Mouse (Mus musculus) kidney, embryonic 16.5 days (tissue): ENCODE measurements around the gene Enho. TPM values are rescaled to one million over a fixed set of nuclear protein-coding genes. Genes with fewer than 3 reads are reported as not detected.

Experiments used
- ATAC-seq: fragments of 200-750 bp; cut with Nextera tagmentation; 2 replicates; pipeline ENCODE4 v1.8.0; 2017; ENCODE audit warnings: moderate TSS enrichment; ENCODE audit not compliant: low FRiP score, low TSS enrichment
- H3K27ac ChIP-seq: fragments of 300-500 bp; sonication (generic); 2 replicates; pipeline ENCODE4 v1.5.1; 2014; ENCODE audit warnings: low read length
- H3K27me3 ChIP-seq: fragments of 300-500 bp; sonication (generic); 2 replicates; pipeline ENCODE4 v1.6.1; 2014; ENCODE audit warnings: low read length, control low read depth, mixed read lengths; ENCODE audit not compliant: insufficient read depth
- H3K36me3 ChIP-seq: fragments of 300-500 bp; sonication (generic); 2 replicates; pipeline ENCODE4 v1.6.1; 2014; ENCODE audit warnings: low read length, control low read depth, mixed read lengths; ENCODE audit not compliant: insufficient read depth
- H3K4me1 ChIP-seq: fragments of 300-500 bp; sonication (generic); 2 replicates; pipeline ENCODE4 v1.6.1; 2014; ENCODE audit warnings: low read length, control low read depth, mixed read lengths; ENCODE audit not compliant: insufficient read depth
- H3K4me2 ChIP-seq: fragments of 300-500 bp; sonication (generic); replicated peaks from 2 replicates; pipeline ENCODE4 v1.6.1; 2014; ENCODE audit warnings: low read depth, low read length
- H3K4me3 ChIP-seq: fragments of 300-500 bp; sonication (generic); 2 replicates; pipeline ENCODE4 v1.5.1; 2014; ENCODE audit warnings: mild to moderate bottlenecking, low read length
- H3K9ac ChIP-seq: fragments of 300-500 bp; sonication (generic); replicated peaks from 2 replicates; pipeline ENCODE4 v1.6.1; 2014; ENCODE audit warnings: low read length
- H3K9me3 ChIP-seq: fragments of 300-500 bp; sonication (generic); 2 replicates; pipeline ENCODE4 v1.6.1; 2016; ENCODE audit warnings: low read length, control low read depth
- WGBS: fragments of 180-500 bp; shearing (Covaris S2); extraction: QIAGEN DNeasy Blood & Tissue Kit; methylation state at CpG from one replicate; pipeline ENCODE4 v1.1.7; 2014; 5-methylcytosine and 5-hydroxymethylcytosine counted together
- polyA plus RNA-seq: library from polyadenylated mRNA; unstranded; fragments of >200 nt; fragmentation: Nextera tagmentation; extraction: Ambion mirVana; gene quantifications from 2 replicates; pipeline ENCODE4 v1.2.1, GENCODE M21; 2015

The Enho gene
- polyA plus RNA-seq, 1 experiment from 2014 or later = 23.5 TPM

DNA sequence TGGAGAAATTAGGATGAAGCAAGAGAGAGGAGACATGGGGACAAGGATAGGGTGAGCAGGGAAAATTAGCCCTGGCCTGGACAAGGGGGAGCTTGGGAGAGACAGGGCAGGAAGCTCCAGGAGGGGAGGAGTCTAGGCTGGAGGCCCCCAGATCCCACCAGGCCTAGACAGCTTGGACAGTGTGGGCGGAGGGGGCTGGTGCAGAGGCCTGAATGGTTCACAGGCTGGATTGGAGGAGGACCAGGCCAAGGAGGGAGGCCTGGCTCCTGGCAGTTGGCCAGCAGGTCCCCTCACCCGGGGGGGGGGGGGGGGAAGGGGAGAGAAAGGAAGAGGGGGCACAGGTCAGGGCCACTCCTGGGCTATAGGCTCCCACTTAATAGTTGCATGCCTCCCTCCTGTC, 39.2 kb upstream of the Enho start:
- Histone ChIP-seq H3K4me2 (no peak overlapping the region), H3K9ac (peak overlapping the region; percentile 14), H3K36me3 (no peaks in the 10 kb centered on the region), H3K4me1 (peaks cover 71% of the 10 kb centered on the region), H3K27me3 (0 out of 2 replicates have a peak, but pooled peaks cover 4% of the 10 kb centered on the region), H3K27ac (peak overlapping the region; percentile 84), H3K4me3 (no peak overlapping the region), H3K9me3 (no peaks in the 10 kb centered on the region)
- 71% methylated on average over 1 of the region's 2 CpGs for WGBS
- ATAC-seq = peak; percentile 71

DNA sequence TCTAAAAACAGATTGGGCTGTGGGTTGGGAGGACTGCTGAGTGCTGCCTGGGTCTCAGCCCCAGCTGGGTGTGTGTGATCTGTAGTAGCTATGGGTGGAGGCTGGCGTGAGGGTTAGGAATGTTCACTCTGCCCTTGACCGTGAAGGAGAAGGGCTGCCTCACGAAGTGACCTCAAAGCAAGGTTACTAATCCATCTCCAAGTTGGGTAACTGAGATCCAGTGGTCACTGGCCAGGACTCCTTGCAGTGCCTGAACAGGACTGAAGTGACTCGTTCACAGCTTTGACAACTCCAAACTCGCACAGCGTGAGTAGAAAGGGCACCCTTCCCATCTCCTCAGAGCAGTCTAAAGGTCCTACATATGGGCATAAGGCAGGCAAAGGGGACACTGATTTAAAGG, 38.7 kb upstream of the Enho start:
- Histone ChIP-seq H3K4me1 (peaks cover 71% of the 10 kb centered on the region), H3K4me3 (no peak overlapping the region), H3K27ac (peak overlapping the region; percentile 84), H3K9ac (peak overlapping the region; percentile 14), H3K27me3 (0 out of 2 replicates have a peak, but pooled peaks cover 4% of the 10 kb centered on the region), H3K9me3 (no peaks in the 10 kb centered on the region), H3K36me3 (no peaks in the 10 kb centered on the region), H3K4me2 (no peak overlapping the region)
- 50% methylated on average over 6 of the region's 6 CpGs for WGBS
- no peak for ATAC-seq

DNA sequence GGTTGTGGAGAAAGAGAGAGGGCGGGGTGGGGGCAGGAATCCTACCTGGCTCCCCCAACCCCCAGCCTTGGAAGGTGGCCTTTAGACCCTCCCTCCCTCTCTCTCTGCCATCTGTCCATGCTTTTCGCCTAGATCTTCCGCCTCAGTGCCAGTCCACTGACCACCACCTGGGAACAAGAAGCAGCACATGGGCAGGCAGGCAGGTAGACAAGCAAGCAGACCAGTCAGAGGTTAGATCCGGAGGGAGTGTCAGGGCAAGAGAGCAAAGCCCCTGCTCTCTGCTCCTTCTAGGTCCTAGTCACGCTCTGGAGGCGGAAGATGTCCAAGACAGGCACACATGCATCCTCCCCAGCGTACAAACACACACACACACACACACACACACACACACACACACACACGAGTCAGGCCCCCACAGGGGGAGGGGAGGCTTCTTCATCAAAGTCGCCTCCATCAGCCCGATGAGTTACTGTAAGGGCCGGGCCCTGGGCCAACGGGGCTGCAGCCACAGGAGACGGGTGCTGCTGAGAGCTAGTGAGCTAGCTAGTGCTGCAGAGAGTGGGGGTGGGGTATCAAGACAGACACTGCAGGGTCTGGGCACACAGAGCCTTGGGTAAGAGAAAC, 37.0 kb upstream of the Enho start:
- Histone ChIP-seq H3K4me2 (0 out of 2 replicates have a peak overlapping the region, but pooled peaks have one; percentile 4), H3K36me3 (no peaks in the 10 kb centered on the region)

DNA sequence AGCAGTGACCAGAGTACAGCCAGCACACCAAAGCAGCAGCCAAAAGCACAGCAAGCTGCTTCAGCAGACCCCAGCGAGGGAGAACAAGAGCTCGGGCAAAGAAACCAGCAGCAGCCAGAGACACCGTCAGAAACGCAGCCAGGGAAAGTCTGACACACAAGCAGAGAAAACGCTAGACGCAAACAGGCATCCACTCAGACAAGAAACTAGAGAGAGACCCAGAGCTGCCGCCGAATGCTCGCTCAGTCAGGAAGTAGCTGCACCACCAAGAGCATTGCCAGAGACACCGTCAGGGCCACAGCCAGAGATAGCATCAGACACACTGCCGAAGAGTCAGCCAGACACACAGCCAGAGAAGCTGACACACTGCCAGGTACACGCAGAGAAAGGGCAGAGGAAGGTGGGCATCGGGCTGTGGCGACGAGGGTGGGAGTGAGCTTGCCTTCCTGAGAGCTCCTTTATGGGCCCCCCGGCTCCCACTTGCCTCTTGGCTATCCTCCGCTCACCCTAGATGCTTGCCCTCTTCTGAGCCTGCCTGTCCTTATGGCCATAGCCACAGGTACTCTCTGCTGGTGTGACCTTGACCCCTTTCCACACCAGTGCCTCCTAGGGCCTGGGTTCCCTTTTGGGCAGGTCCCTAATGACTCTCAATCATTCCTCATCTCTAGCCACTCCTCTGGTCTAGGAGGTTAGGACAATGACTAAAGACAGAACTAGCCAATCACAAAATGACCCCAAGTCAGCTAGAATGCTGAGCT, 36.3 kb upstream of the Enho start:
- H3K27ac ChIP-seq = peak overlapping the region; percentile 58; the same call in 1 of the 2 replicates
- WGBS = 51% methylated on average over 17 of the region's 17 CpGs
- no peaks in the 10 kb centered on the region for H3K9me3 ChIP-seq
- H3K36me3 ChIP-seq = no peaks in the 10 kb centered on the region
- no peak overlapping the region for H3K4me2 ChIP-seq
- no peak overlapping the region for H3K4me3 ChIP-seq
- no peaks in the 10 kb centered on the region for H3K27me3 ChIP-seq
- no peak overlapping the region; the same call in 1 of the 2 replicates for H3K9ac ChIP-seq
- ATAC-seq = peak; percentile 5; the same call in 1 of the 2 replicates
- H3K4me1 ChIP-seq = peaks cover 78% of the 10 kb centered on the region

More for the DNA sequence above, 37.0 kb upstream of the Enho start:
- no peaks in the 10 kb centered on the region for H3K9me3 ChIP-seq
- 0 out of 2 replicates have a peak overlapping the region, but pooled peaks have one; percentile 17 for H3K27ac ChIP-seq
- H3K27me3 ChIP-seq = no peaks in the 10 kb centered on the region
- peaks cover 73% of the 10 kb centered on the region for H3K4me1 ChIP-seq
- H3K9ac ChIP-seq = no peak overlapping the region
- 28% methylated on average over 12 of the region's 13 CpGs for WGBS
- peak; percentile 60 for ATAC-seq
- H3K4me3 ChIP-seq = no peak overlapping the region

DNA sequence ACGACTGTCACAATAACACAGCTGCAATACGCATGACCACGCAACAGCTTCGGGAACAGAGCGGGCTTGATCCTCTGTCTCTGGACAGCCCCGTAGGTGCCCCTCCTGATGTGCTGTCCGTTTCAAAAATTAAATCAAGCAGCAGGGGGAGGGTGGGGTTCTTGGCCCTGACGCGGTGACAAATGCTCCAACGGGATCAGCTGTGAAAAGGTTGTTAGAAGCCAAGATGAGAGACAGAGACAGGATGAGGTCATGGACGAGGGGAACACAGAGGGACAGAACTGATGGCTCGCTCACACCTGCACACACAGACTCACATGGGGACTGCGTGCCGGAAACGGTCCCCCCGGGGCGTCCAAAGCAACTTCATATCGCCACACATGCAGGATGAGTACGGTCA, 33.1 kb upstream of the Enho start:
- Histone ChIP-seq H3K9me3 (no peaks in the 10 kb centered on the region), H3K9ac (no peak overlapping the region), H3K4me3 (no peak overlapping the region), H3K27me3 (no peaks in the 10 kb centered on the region), H3K4me2 (no peak overlapping the region), H3K27ac (no peak overlapping the region), H3K4me1 (peaks cover 51% of the 10 kb centered on the region), H3K36me3 (no peaks in the 10 kb centered on the region)
- ATAC-seq = no peak
- WGBS = 70% methylated on average over 19 of the region's 19 CpGs

DNA sequence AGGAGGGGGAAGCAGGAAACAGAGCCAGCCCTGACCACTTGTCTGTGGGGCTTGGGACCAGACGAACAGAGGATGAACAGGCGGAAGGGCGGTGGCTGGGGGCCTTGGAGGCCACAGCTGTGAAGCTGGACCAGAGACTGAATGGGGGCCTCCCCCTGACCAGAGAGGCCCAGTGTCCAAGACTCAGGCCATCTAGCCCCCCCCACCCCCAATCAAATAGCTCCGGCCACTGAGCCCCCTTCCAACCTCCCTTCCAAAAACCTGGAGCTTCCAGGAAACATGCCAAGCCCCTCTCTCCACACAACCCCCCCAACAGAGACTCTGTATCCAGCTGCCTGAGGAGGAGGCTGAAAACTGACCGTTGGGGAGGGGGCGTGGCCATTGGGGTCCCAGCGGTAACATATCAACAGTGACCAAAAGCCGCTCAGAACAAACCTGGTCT, 32.4 kb upstream of the Enho start:
- Histone ChIP-seq H3K4me1 (peaks cover 45% of the 10 kb centered on the region), H3K4me2 (no peak overlapping the region), H3K27me3 (no peaks in the 10 kb centered on the region), H3K9ac (no peak overlapping the region), H3K4me3 (no peak overlapping the region), H3K27ac (0 out of 2 replicates have a peak overlapping the region, but pooled peaks have one; percentile 31), H3K36me3 (no peaks in the 10 kb centered on the region), H3K9me3 (no peaks in the 10 kb centered on the region)
- ATAC-seq = peak; percentile 36
- WGBS = 22% methylated on average over 8 of the region's 8 CpGs

DNA sequence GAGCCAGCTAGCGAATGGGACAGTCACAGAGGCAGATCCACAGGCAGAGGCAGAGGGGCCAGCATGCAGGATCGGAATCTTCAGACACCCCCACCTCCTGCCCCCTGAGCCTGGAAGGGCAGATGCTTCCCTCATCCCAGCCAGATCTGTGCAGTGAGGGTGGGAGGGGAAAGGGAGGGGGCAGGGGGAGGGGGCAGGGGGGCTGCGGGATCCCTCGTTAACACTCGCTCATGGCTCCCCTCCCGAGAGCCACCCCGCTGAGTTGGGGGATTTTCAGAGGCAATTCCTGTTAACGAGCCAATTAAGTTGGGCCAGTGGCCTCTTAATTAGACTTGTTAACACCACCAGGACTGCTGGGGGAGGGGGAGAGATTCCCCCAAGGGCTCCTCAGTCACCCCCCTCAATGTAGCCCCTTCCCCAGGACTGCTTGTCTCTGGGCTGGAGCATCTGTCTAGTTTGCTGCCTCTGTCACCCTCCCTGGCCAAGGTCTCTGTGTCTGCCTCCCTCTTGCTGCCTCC, 31.9 kb upstream of the Enho start:
- 0 out of 2 replicates have a peak overlapping the region, but pooled peaks have one; percentile 31 for H3K27ac ChIP-seq
- no peak for ATAC-seq

DNA sequence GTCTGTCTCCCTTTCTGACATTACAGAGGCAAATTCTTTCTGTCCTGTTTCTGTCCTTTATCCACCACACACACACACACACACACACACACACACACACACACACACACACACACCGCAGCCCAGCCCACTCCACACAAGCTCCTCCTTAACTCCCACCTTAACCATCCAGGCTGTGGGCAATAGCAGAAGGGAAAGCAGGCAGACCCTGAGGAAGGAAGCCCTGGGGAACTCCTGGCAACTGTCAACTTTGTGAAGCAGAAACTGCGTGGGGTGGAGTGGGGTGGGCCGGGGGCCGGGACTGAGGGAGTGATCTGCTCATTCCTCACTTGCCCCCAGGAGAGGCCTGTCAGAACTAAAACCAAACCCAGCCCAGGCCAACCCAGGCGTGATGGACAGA, 31.4 kb upstream of the Enho start:
- Histone ChIP-seq H3K9ac (no peak overlapping the region), H3K27ac (no peak overlapping the region; the same call in 1 of the 2 replicates)

More for the DNA sequence above, 31.9 kb upstream of the Enho start:
- H3K4me2 ChIP-seq = no peak overlapping the region
- H3K4me3 ChIP-seq = no peak overlapping the region
- H3K9ac ChIP-seq = no peak overlapping the region
- whole genome bisulfite sequencing = 16% methylated on average over 7 of the region's 8 CpGs
- peaks cover 41% of the 10 kb centered on the region for H3K4me1 ChIP-seq
- H3K9me3 ChIP-seq = no peaks in the 10 kb centered on the region
- no peaks in the 10 kb centered on the region for H3K36me3 ChIP-seq
- no peaks in the 10 kb centered on the region for H3K27me3 ChIP-seq

DNA sequence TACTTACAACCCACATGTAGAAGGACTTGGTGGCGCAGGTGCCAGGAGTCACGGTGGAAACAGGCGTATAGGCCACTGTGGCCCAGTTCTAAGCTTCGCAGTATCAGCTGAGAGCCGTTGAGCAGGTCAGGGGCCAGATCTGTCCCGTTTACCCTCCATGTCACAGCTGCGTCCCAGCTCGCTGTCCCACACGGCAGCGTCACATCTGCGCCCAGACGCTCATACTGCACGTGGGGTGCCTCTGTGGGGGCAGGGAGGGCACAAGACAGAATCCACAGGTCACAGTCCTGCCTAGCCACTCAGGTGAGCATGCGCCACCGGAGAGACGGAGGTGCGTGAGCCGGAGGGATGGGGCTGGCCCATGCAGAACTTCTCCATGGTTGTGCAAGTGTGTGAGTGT, 30.7 kb upstream of the Enho start:
- Histone ChIP-seq H3K4me1 (peaks cover 41% of the 10 kb centered on the region), H3K27me3 (no peaks in the 10 kb centered on the region), H3K4me3 (no peak overlapping the region), H3K36me3 (no peaks in the 10 kb centered on the region), H3K9me3 (no peaks in the 10 kb centered on the region), H3K9ac (no peak overlapping the region), H3K27ac (no peak overlapping the region), H3K4me2 (no peak overlapping the region)
- ATAC-seq = no peak
- 85% methylated on average over 18 of the region's 18 CpGs for WGBS

More for the DNA sequence above, 31.4 kb upstream of the Enho start:
- Histone ChIP-seq H3K4me1 (peaks cover 41% of the 10 kb centered on the region), H3K27me3 (no peaks in the 10 kb centered on the region), H3K36me3 (no peaks in the 10 kb centered on the region), H3K9me3 (no peaks in the 10 kb centered on the region), H3K4me3 (no peak overlapping the region), H3K4me2 (no peak overlapping the region)
- WGBS = 19% methylated on average over 5 of the region's 5 CpGs
- no peak for ATAC-seq
